Mouse (Mus musculus) ES-Bruce4 (cell line): ENCODE results near the gene Lrrc73.

ENCODE experiments used
- CTCF ChIP-seq: IDR thresholded peaks from one replicate; pipeline ENCODE4 v1.8.1; 2011; ENCODE audit warnings: low read depth, low read length
- EP300 ChIP-seq: IDR thresholded peaks from 2 replicates; pipeline ENCODE4 v1.6.1; 2011; ENCODE audit warnings: low read depth, low read length; ENCODE audit not compliant: insufficient read depth
- POLR2A ChIP-seq: IDR thresholded peaks from one replicate; pipeline ENCODE4 v1.8.1; 2011; ENCODE audit warnings: low read length; ENCODE audit not compliant: insufficient read depth

DNA sequence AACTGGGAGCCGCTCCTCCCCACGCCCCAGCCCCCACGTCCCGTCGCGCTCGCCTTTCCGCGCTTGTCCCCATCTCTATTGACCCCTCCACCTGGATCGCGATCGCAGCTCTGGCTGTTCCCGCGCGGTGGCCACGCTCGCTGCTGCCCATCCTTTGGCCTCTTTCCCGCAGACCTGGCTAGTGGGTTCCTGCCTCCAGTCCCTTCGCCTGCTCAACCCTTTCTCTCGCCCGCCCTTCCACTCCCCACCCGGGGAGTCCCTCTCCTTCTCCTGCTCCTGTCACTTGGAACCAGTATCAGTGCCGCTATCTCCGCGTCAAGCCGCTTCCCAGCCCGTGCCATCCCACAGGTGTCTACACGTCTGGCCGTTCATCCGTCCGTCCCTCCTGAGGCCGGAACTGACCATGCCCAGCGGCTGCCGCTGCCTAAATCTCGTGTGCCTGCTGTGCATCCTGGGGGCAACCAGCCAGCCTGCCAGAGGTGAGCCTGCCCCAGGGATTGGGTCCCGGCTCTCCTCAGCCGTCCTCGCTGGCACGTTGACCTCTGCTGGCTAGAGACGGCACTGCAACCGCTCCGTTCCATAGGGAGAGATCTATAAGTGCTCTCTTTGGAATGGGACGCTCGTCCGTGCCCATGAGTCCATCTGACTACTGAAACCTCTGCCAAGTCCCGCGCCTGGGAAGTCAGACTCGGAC is 45.0 kb downstream of the Lrrc73 start:
- TF ChIP-seq CTCF (peak; percentile 87), EP300 (0 out of 2 replicates have a peak, but pooled peaks have one; percentile 13), POLR2A (no peak)
